Mouse (Mus musculus): ENCODE measurements around the gene Tmem39a. TPM values are rescaled to one million over a fixed set of nuclear protein-coding genes. Genes with fewer than 3 reads are reported as not detected.

Tmem39a gene
- polyA plus RNA-seq, 1 experiment from 2014 or later = 69.1 TPM

GRCm38 (mm10) chr16:38555988-38556387, 2.5 kb upstream of the Tmem39a start:
- no peaks in the 10 kb centered on the region for H3K36me3 ChIP-seq
- H3K27ac ChIP-seq (replicated peaks) = no peak overlapping the region
- no peak overlapping the region for H3K4me2 ChIP-seq (replicated peaks)
- 86% methylated on average over 3 of the region's 3 CpGs for WGBS
- H3K4me1 ChIP-seq = no peaks in the 10 kb centered on the region
- no peaks in the 10 kb centered on the region for H3K9me3 ChIP-seq
- H3K27me3 ChIP-seq = peaks cover 65% of the 10 kb centered on the region
- ATAC-seq (ENCODE audit: low FRiP score, low read depth) = no peak
- H3K9ac ChIP-seq (replicated peaks) = no peak overlapping the region
- no peak overlapping the region for H3K4me3 ChIP-seq

DNA sequence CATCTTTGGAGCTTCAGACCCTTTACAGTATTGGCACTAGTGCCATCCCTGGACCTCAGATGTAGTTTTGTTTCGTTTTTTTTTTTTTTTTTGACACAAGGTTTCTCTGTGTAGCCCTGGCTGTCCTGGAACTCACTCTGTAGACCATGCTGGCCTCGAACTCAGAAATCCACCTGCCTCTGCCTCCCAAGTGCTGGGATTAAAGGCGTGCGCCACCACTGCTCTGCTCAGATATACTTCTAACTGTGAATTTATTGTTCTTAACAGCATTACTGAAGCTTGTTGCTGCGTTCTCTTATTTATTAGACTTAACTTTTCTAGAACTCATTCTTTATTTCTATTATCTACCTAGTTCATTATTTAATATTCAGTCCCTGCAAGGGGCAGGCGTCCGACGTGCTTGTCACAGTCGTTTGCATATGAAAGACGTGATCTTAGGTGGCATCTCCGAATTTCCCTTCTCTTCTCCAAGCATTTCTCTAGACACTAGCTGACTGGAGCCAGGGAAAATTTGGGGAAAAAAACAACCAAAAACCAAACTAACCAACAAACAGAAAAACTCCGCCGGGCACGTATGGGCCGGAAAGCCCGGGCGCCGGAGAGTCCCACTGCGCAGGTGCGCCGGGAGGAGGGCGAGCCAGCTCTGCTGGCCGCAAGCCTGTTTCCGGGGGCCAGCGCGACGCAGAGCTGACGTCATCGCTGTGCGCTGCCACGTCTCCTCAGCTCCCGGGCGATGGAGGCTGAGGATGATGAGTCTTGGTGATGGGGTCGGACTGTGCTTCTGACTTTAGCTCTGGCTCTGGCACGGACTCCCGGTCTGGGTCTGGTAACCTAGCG, 3.9 kb downstream of the Tmem39a start:
- ATAC-seq (ENCODE audit: low FRiP score, low read depth) = peak; percentile 98
- Histone ChIP-seq H3K4me1 (peaks cover 6% of the 10 kb centered on the region), H3K4me3 (peak overlapping the region; percentile 79), H3K27me3 (peaks cover 18% of the 10 kb centered on the region), H3K9ac (replicated peaks) (peak overlapping the region; percentile 80), H3K27ac (replicated peaks) (peak overlapping the region; percentile 73), H3K9me3 (no peaks in the 10 kb centered on the region), H3K4me2 (replicated peaks) (peak overlapping the region; percentile 53), H3K36me3 (peaks cover 18% of the 10 kb centered on the region)
- 8% methylated on average over 37 of the region's 37 CpGs for WGBS

DNA sequence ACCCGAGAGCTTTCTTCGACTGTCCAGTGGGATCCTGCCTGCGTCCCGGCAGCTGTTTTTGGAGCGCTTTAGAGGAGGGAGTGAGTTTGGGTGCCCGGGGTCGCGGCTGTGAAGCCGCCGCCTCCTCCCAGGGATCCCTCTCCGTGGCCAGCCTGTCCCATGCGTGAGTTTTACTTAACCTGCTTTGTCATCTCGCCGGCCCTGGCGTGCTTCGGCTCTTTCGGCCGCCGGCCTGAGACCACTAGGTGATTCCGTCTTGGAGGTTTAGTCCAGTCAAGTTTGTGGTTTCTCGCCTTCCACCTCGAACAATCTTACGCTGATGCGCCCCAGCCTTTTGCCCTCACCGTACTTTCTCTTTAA, 4.5 kb downstream of the Tmem39a start:
- ATAC-seq (ENCODE audit: low FRiP score, low read depth) = peak; percentile 85
- under 1% methylated on average over 25 of the region's 25 CpGs for WGBS
- peak overlapping the region; percentile 79 for H3K4me3 ChIP-seq
- peaks cover 6% of the 10 kb centered on the region for H3K4me1 ChIP-seq
- peaks cover 17% of the 10 kb centered on the region for H3K27me3 ChIP-seq
- H3K27ac ChIP-seq (replicated peaks) = peak overlapping the region; percentile 63
- no peaks in the 10 kb centered on the region for H3K9me3 ChIP-seq
- peak overlapping the region; percentile 80 for H3K9ac ChIP-seq (replicated peaks)
- peaks cover 21% of the 10 kb centered on the region for H3K36me3 ChIP-seq
- peak overlapping the region; percentile 53 for H3K4me2 ChIP-seq (replicated peaks)

DNA sequence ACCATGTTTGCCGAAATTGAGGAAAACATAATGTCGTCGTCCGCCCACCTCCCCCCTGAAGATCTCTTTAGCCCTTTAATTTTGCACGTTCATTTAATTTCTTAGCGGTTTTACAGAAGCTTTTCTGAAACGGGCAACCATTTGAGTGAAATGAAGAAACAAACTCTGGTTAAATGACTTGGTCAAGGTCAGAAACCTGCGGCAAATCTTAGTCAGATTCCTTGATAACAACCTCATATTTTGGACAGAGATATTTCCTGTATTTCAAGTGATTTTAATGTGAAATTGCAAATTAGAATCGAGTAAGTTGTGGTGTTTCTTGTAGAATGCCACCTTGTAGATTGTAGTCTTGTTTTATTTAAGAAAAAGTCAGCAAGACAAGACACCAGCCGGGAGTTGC, 5.0 kb downstream of the Tmem39a start:
- Histone ChIP-seq H3K4me2 (replicated peaks) (peak overlapping the region; percentile 53), H3K27ac (replicated peaks) (no peak overlapping the region), H3K4me1 (peaks cover 6% of the 10 kb centered on the region), H3K9ac (replicated peaks) (peak overlapping the region; percentile 80), H3K4me3 (peak overlapping the region; percentile 79), H3K27me3 (peaks cover 17% of the 10 kb centered on the region), H3K9me3 (no peaks in the 10 kb centered on the region), H3K36me3 (peaks cover 27% of the 10 kb centered on the region)
- no peak for ATAC-seq (ENCODE audit: low FRiP score, low read depth)
- WGBS = 41% methylated on average over 10 of the region's 10 CpGs

- ATAC-seq (ENCODE audit: low FRiP score, low read depth) = no peak
Measured at GRCm38 (mm10) chr16:38568192-38568591, 9.7 kb downstream of the Tmem39a start.

GRCm38 (mm10) chr16:38571481-38571880, 13.0 kb downstream of the Tmem39a start:
- 96% methylated on average over 3 of the region's 3 CpGs for WGBS
- Histone ChIP-seq H3K9ac (replicated peaks) (no peak overlapping the region), H3K4me2 (replicated peaks) (no peak overlapping the region), H3K9me3 (no peaks in the 10 kb centered on the region), H3K4me1 (no peaks in the 10 kb centered on the region), H3K4me3 (no peak overlapping the region), H3K27ac (replicated peaks) (no peak overlapping the region), H3K36me3 (peaks cover 71% of the 10 kb centered on the region), H3K27me3 (no peaks in the 10 kb centered on the region)
- no peak for ATAC-seq (ENCODE audit: low FRiP score, low read depth)

More at GRCm38 (mm10) chr16:38568192-38568591, 9.7 kb downstream of the Tmem39a start:
- WGBS = 96% methylated on average over 5 of the region's 5 CpGs
- no peak overlapping the region for H3K4me2 ChIP-seq (replicated peaks)
- H3K4me1 ChIP-seq = peaks cover 6% of the 10 kb centered on the region
- no peak overlapping the region for H3K9ac ChIP-seq (replicated peaks)
- no peaks in the 10 kb centered on the region for H3K9me3 ChIP-seq
- no peak overlapping the region for H3K27ac ChIP-seq (replicated peaks)
- H3K36me3 ChIP-seq = peaks cover 69% of the 10 kb centered on the region
- no peaks in the 10 kb centered on the region for H3K27me3 ChIP-seq
- no peak overlapping the region for H3K4me3 ChIP-seq

DNA sequence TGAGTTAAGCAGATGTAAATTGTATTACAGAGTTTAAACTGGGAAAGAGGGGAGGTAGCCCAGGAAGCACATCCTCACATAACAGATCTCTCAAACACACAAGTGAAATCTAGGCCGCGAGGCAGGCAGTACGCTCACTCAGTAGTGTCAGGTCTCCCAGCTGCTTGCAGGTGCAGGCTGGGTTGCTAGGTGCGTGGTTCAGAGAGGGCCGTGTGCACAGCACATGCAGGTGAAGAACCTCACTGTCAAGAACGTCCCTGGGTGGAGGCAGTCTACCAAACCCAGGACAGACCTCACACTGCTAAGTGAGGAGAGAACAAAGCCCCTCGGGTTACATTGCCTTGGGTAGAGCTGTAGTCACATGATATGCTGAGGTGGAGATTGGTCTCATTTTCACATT, 26.3 kb downstream of the Tmem39a start:
- peaks cover 76% of the 10 kb centered on the region for H3K36me3 ChIP-seq
- WGBS = 95% methylated on average over 7 of the region's 7 CpGs
- H3K9me3 ChIP-seq = no peaks in the 10 kb centered on the region
- H3K27me3 ChIP-seq = no peaks in the 10 kb centered on the region
- no peaks in the 10 kb centered on the region for H3K4me1 ChIP-seq
- no peak overlapping the region for H3K9ac ChIP-seq (replicated peaks)
- no peak overlapping the region for H3K27ac ChIP-seq (replicated peaks)
- no peak for ATAC-seq (ENCODE audit: low FRiP score, low read depth)
- H3K4me2 ChIP-seq (replicated peaks) = no peak overlapping the region
- no peak overlapping the region for H3K4me3 ChIP-seq

- no peak overlapping the region for H3K4me2 ChIP-seq (replicated peaks)
- H3K36me3 ChIP-seq = peaks cover 77% of the 10 kb centered on the region
- WGBS = 93% methylated on average over 5 of the region's 5 CpGs
Measured at GRCm38 (mm10) chr16:38585186-38585585, 26.7 kb downstream of the Tmem39a start.

DNA sequence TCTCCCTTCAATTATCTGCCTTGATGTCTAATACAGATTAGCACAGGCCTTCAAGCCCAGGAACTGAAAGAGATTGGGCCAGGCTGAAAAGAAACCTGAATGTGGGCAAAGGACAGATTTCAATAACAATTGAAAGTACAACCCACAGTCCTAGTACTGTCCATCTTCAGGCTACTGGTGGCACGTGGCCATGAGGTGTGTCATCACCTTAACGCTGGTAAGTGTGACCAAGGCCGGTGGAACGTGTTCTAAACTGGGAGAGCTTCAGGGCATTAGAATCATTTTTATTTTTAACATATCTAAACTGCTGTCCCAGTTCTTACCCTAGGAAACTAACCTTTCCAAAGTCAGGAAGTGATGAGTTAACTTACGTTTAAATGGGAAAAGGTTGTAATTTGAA, 28.7 kb downstream of the Tmem39a start:
- 92% methylated on average over 5 of the region's 5 CpGs for WGBS
- Histone ChIP-seq H3K9me3 (no peaks in the 10 kb centered on the region), H3K27me3 (no peaks in the 10 kb centered on the region), H3K9ac (replicated peaks) (no peak overlapping the region), H3K27ac (replicated peaks) (no peak overlapping the region), H3K4me2 (replicated peaks) (no peak overlapping the region), H3K4me1 (no peaks in the 10 kb centered on the region), H3K4me3 (no peak overlapping the region), H3K36me3 (peaks cover 86% of the 10 kb centered on the region)
- no peak for ATAC-seq (ENCODE audit: low FRiP score, low read depth)

More at GRCm38 (mm10) chr16:38585186-38585585, 26.7 kb downstream of the Tmem39a start:
- no peak overlapping the region for H3K4me3 ChIP-seq
- ATAC-seq (ENCODE audit: low FRiP score, low read depth) = no peak
- no peaks in the 10 kb centered on the region for H3K9me3 ChIP-seq
- no peak overlapping the region for H3K27ac ChIP-seq (replicated peaks)
- H3K27me3 ChIP-seq = no peaks in the 10 kb centered on the region
- H3K4me1 ChIP-seq = no peaks in the 10 kb centered on the region
- H3K9ac ChIP-seq (replicated peaks) = no peak overlapping the region

GRCm38 (mm10) chr16:38587572-38587971, 29.1 kb downstream of the Tmem39a start:
- H3K27me3 ChIP-seq = no peaks in the 10 kb centered on the region
- no peak overlapping the region for H3K9ac ChIP-seq (replicated peaks)
- ATAC-seq (ENCODE audit: low FRiP score, low read depth) = no peak
- no peaks in the 10 kb centered on the region for H3K4me1 ChIP-seq
- WGBS = 95% methylated on average over 4 of the region's 4 CpGs
- H3K4me2 ChIP-seq (replicated peaks) = no peak overlapping the region
- H3K27ac ChIP-seq (replicated peaks) = no peak overlapping the region
- peaks cover 86% of the 10 kb centered on the region for H3K36me3 ChIP-seq
- no peaks in the 10 kb centered on the region for H3K9me3 ChIP-seq
- no peak overlapping the region for H3K4me3 ChIP-seq

GRCm38 (mm10) chr16:38591506-38591905, 33.0 kb downstream of the Tmem39a start:
- 86% methylated on average over 3 of the region's 3 CpGs for WGBS

DNA sequence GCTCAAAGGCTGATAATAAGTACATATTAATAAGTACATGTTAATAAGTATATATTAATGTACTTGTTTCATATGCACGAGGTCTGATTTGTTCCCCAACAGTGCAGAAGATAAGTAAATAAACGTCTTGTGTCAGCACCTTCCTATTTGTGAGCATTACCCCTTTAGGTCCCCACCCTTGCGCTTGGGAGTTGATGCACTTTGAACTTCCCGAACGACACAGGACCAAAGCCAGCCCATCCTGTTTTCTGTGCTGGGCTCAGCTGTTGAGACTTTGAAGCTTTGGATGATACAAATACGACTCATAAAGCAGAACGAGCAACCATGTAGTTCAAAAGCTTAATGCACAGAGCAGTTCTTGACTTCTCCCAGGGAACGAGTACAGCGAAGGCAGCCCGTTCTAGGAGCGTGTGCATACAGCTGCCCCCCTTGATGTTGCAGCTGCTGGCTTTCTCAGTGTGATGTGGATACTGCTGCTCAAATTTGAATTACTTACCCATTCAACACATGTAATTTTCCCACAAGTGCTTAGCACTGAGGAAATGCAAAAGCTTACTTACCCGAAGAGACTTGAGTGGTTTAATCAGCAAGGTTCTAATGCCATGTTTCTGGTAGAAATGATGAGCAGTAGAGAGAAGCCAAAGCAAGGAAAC, 33.7 kb downstream of the Tmem39a start:
- Histone ChIP-seq H3K9ac (replicated peaks) (no peak overlapping the region), H3K4me2 (replicated peaks) (no peak overlapping the region), H3K4me3 (no peak overlapping the region), H3K9me3 (no peaks in the 10 kb centered on the region), H3K4me1 (no peaks in the 10 kb centered on the region), H3K36me3 (peaks cover 58% of the 10 kb centered on the region), H3K27me3 (no peaks in the 10 kb centered on the region), H3K27ac (replicated peaks) (no peak overlapping the region)
- WGBS = 91% methylated on average over 12 of the region's 12 CpGs
- ATAC-seq (ENCODE audit: low FRiP score, low read depth) = no peak

More at GRCm38 (mm10) chr16:38591506-38591905, 33.0 kb downstream of the Tmem39a start:
- no peak for ATAC-seq (ENCODE audit: low FRiP score, low read depth)
- H3K9me3 ChIP-seq = no peaks in the 10 kb centered on the region
- no peak overlapping the region for H3K9ac ChIP-seq (replicated peaks)
- no peaks in the 10 kb centered on the region for H3K4me1 ChIP-seq
- H3K36me3 ChIP-seq = peaks cover 64% of the 10 kb centered on the region
- no peak overlapping the region for H3K4me3 ChIP-seq
- no peak overlapping the region for H3K27ac ChIP-seq (replicated peaks)
- no peaks in the 10 kb centered on the region for H3K27me3 ChIP-seq
- H3K4me2 ChIP-seq (replicated peaks) = no peak overlapping the region

Measured in midbrain, embryonic 12.5 days (tissue).